In the genomic region with DNA sequence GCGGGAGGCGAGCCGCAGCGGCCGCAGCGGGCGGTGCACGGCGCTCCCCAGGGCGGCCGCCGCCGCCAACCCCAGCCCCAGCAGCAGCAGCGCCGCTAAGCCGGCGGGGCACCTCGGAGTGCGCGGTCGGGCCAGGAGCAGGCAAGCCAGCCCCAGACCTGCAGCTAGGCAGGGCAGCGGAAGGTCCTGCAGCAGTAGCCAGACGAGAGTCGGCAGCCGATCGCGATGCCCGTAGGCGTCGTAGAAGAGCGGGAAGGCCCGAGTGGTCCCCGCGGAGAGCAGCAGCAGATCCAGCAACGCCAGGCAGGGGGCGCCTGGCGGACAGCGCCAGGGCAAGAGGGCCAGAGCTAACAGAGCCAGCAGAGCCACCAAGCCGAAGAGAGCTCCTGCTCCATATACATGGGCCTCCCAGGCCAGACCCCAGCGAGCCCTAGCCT, we compare ENCODE assay signal across 8 mouse cellular contexts. TPM values are rescaled to one million over a fixed set of nuclear protein-coding genes. Genes with fewer than 3 reads are reported as not detected.
A peak's percentile ranks its signal among the peaks of the same experiment; 100 is the strongest.
DNase-seq lines count a peak whose midpoint lies in the region; ATAC-seq and TF ChIP-seq lines count a peak whose summit lies in the region.

No protein-coding gene starts in this region.

- H3K36me3 ChIP-seq in ES-Bruce4 (ENCODE audit: control insufficient read depth, insufficient read depth, low read length, poor library complexity, severe bottlenecking) = no peaks in the 10 kb centered on the region
- no peaks in the 10 kb centered on the region for H3K36me3 ChIP-seq in forebrain, embryonic 15.5 days
- peaks cover 8% of the 10 kb centered on the region for H3K36me3 ChIP-seq in neural tube, embryonic 15.5 days

- no peak overlapping the region for H3K27ac ChIP-seq in ES-Bruce4 (ENCODE audit: insufficient read depth, low read length)
- no peak overlapping the region for H3K27ac ChIP-seq in forebrain, embryonic 15.5 days (replicated peaks)
- no peak overlapping the region for H3K27ac ChIP-seq in neural tube, embryonic 15.5 days (replicated peaks)

- no peak for TF ChIP-seq EP300 in ES-Bruce4 (IDR thresholded peaks at IDR 0.05; ENCODE audit: insufficient read depth, low read depth, low read length)

- no peak for TF ChIP-seq POLR2A in ES-Bruce4 (IDR thresholded peaks at IDR 0.05; ENCODE audit: insufficient read depth, low read length)

- peak; percentile 76 for TF ChIP-seq CTCF in ES-Bruce4 (IDR thresholded peaks at IDR 0.05; ENCODE audit: low read depth, low read length)

- peak overlapping the region; percentile 64 for H3K9ac ChIP-seq in ES-Bruce4 (ENCODE audit: low read depth, poor library complexity, severe bottlenecking)
- peak overlapping the region; percentile 68 for H3K9ac ChIP-seq in forebrain, embryonic 15.5 days (replicated peaks)
- peak overlapping the region; percentile 60 for H3K9ac ChIP-seq in neural tube, embryonic 15.5 days (replicated peaks)

- peak; percentile 78 for ATAC-seq in forebrain, embryonic 15.5 days (replicated peaks)
- peak; percentile 46; the same call in 1 of the 2 replicates for ATAC-seq in neural tube, embryonic 15.5 days (ENCODE audit: low FRiP score)

- no peaks in the 10 kb centered on the region for H3K9me3 ChIP-seq in ES-Bruce4 (replicated peaks; ENCODE audit: control insufficient read depth, insufficient read depth, low read length, poor library complexity, severe bottlenecking)
- no peaks in the 10 kb centered on the region for H3K9me3 ChIP-seq in forebrain, embryonic 15.5 days
- H3K9me3 ChIP-seq in neural tube, embryonic 15.5 days (replicated peaks) = no peaks in the 10 kb centered on the region

- H3K4me1 ChIP-seq in ES-Bruce4 (ENCODE audit: control insufficient read depth, insufficient read depth, low read length) = no peaks in the 10 kb centered on the region
- peaks cover 21% of the 10 kb centered on the region for H3K4me1 ChIP-seq in forebrain, embryonic 15.5 days
- H3K4me1 ChIP-seq in neural tube, embryonic 15.5 days = peaks cover 39% of the 10 kb centered on the region

- H3K27me3 ChIP-seq in ES-Bruce4 (ENCODE audit: control insufficient read depth, insufficient read depth, low read length, poor library complexity, severe bottlenecking) = no peaks in the 10 kb centered on the region; the same call in 1 of the 2 replicates
- H3K27me3 ChIP-seq in forebrain, embryonic 15.5 days = peaks cover 63% of the 10 kb centered on the region
- peaks cover 67% of the 10 kb centered on the region for H3K27me3 ChIP-seq in neural tube, embryonic 15.5 days (replicated peaks)

- H3K4me3 ChIP-seq in ES-Bruce4 (ENCODE audit: low read depth, low read length) = peak overlapping the region; percentile 64
- peak overlapping the region; percentile 53 for H3K4me3 ChIP-seq in forebrain, embryonic 15.5 days
- H3K4me3 ChIP-seq in neural tube, embryonic 15.5 days (replicated peaks) = peak overlapping the region; percentile 46

- 2% methylated on average over 39 of the region's 40 CpGs for WGBS in forebrain, embryonic 15.5 days
- WGBS in neural tube, embryonic 15.5 days = 2% methylated on average over 40 of the region's 40 CpGs

- H3K4me2 ChIP-seq in forebrain, embryonic 15.5 days (replicated peaks) = peak overlapping the region; percentile 99
- peak overlapping the region; percentile 91 for H3K4me2 ChIP-seq in neural tube, embryonic 15.5 days

- intact Hi-C loops in heart, postnatal 25 days (cut with DNase I) = loop anchor here (1.0 to 2.0 kb wide), 2 partner anchors 28 to 106 kb away; no protein-coding TSS in a partner anchor

- peak; percentile 75 for DNase-seq in cerebellum, adult 11 months
- DNase-seq in heart, postnatal 25 days (ENCODE audit: low spot score) = peak; percentile 65
- peak; percentile 78 for DNase-seq in layer of hippocampus, adult 11-12 months (ENCODE audit: low spot score)
- peak; percentile 76 to 78 for DNase-seq in lung, adult 18-20 months
- peak; percentile 67 for DNase-seq in testis, postnatal 14 days (ENCODE audit: low spot score)

RNA-seq across cellular contexts. Expression of a gene that starts 6.2 kb away (rescaled TPM):
- 94.5 and 97.0 TPM in 2 replicates for polyA plus RNA-seq in ES-Bruce4 (2011; ENCODE audit: insufficient read depth, insufficient read length, low read depth, missing spikeins)
- polyA plus RNA-seq in forebrain, embryonic 15.5 days (2015; fragmentation: Nextera tagmentation; extraction: Ambion mirVana) = 41.4 and 41.6 TPM in 2 replicates
- total RNA-seq in heart, postnatal 25 days (2021) = 10 to 100 TPM; 18.3 to 18.4 TPM
- polyA plus RNA-seq in neural tube, embryonic 15.5 days (2015; fragmentation: Nextera tagmentation; extraction: Ambion mirVana) = 38.2 and 41.1 TPM in 2 replicates

RNA-seq across cellular contexts. Expression of a gene that starts 8.4 kb away (rescaled TPM):
- polyA plus RNA-seq in ES-Bruce4 (2011; ENCODE audit: insufficient read depth, insufficient read length, low read depth, missing spikeins) = 0.20 and 0.52 TPM in 2 replicates
- 4.5 and 4.7 TPM in 2 replicates for polyA plus RNA-seq in forebrain, embryonic 15.5 days (2015; fragmentation: Nextera tagmentation; extraction: Ambion mirVana)
- total RNA-seq in heart, postnatal 25 days (2021) = 1 to 10 TPM; 3.1 to 3.6 TPM
- 12.6 and 13.9 TPM in 2 replicates for polyA plus RNA-seq in neural tube, embryonic 15.5 days (2015; fragmentation: Nextera tagmentation; extraction: Ambion mirVana)

RNA-seq across cellular contexts. Expression of a gene that starts 45.2 kb away (rescaled TPM):
- 25.7 and 29.8 TPM in 2 replicates for polyA plus RNA-seq in ES-Bruce4 (2011; ENCODE audit: insufficient read depth, insufficient read length, low read depth, missing spikeins)
- 54.5 and 57.3 TPM in 2 replicates for polyA plus RNA-seq in forebrain, embryonic 15.5 days (2015; fragmentation: Nextera tagmentation; extraction: Ambion mirVana)
- 10 to 100 TPM; 22.7 to 23.0 TPM for total RNA-seq in heart, postnatal 25 days (2021)
- polyA plus RNA-seq in neural tube, embryonic 15.5 days (2015; fragmentation: Nextera tagmentation; extraction: Ambion mirVana) = 84.1 and 84.2 TPM in 2 replicates
